Mouse (Mus musculus): ENCODE data around the gene Prodh2. TPM values are rescaled to one million over a fixed set of nuclear protein-coding genes. Genes with fewer than 3 reads are reported as not detected.

Prodh2 gene
- polyA plus RNA-seq, 1 experiment = not detected

GRCm38 (mm10) chr7:30552102-30553020 lies 58.9 kb downstream of the Prodh2 start, which contains the start of the genes Hspb6 and Proser3:
TSS of gene Hspb6 (plus strand) at chr7:30552178.
TSS of gene Proser3 (minus strand) at chr7:30552299.
- peak; percentile 97 to 99 for DNase-seq
- Histone ChIP-seq H3K4me3 (replicated peaks; ENCODE audit: insufficient read depth, low read depth, low read length) (peak within 1 kb of the TSS; percentile 66), H3K4me1 (ENCODE audit: control insufficient read depth, insufficient read depth, low read length) (peaks cover 3% of the 10 kb centered on the region; the same call in 1 of the 2 replicates), H3K27me3 (ENCODE audit: control insufficient read depth, insufficient read depth, low read length) (no peaks in the 10 kb centered on the region), H3K27ac (ENCODE audit: insufficient read depth, low read length) (peak within 1 kb of the TSS; percentile 97)
- TF ChIP-seq POLR2A (IDR thresholded peaks at IDR 0.05; ENCODE audit: borderline replicate concordance, insufficient read depth, low read length) (peak; percentile 91; the same call in 1 of the 2 replicates), CTCF (IDR thresholded peaks at IDR 0.05; ENCODE audit: borderline replicate concordance, insufficient read depth, low read depth, low read length) (peak; percentile 10; the same call in 1 of the 2 replicates)
- WGBS = under 1% methylated on average over 44 of the region's 44 CpGs

DNA sequence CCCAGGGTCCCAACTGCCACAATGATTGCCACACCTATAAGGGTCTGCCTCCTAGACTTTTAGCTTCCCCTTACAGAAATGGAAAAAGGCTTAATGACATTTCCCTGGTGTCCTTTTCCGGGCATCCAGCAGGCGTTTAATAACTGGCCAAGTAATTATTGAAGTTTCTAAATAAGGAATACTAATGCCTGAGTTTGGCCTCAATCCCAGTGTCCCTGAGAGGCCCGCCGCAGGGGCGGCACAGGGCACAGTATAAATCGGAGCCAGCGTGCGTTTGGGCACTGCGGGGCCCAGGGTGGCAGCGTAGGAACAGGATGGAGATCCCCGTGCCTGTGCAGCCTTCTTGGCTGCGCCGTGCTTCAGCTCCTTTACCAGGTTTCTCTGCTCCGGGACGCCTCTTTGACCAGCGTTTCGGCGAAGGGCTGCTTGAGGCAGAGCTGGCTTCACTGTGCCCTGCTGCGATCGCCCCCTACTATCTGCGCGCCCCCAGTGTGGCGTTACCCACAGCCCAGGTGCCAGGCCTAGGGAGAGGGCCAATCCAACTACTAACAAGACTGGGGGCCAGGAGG lies 59.7 kb downstream of the Prodh2 start:
- no peaks in the 10 kb centered on the region for H3K27me3 ChIP-seq (ENCODE audit: control insufficient read depth, insufficient read depth, low read length)
- TF ChIP-seq CTCF (IDR thresholded peaks at IDR 0.05; ENCODE audit: borderline replicate concordance, insufficient read depth, low read depth, low read length) (no peak), POLR2A (IDR thresholded peaks at IDR 0.05; ENCODE audit: borderline replicate concordance, insufficient read depth, low read length) (no peak)
- under 1% methylated on average over 23 of the region's 23 CpGs for WGBS
- H3K4me3 ChIP-seq (replicated peaks; ENCODE audit: insufficient read depth, low read depth, low read length) = peak overlapping the region; percentile 66
- peak overlapping the region; percentile 97 for H3K27ac ChIP-seq (ENCODE audit: insufficient read depth, low read length)
- H3K4me1 ChIP-seq (ENCODE audit: control insufficient read depth, insufficient read depth, low read length) = peaks cover 3% of the 10 kb centered on the region
- DNase-seq = peak; percentile 75 to 82

DNA sequence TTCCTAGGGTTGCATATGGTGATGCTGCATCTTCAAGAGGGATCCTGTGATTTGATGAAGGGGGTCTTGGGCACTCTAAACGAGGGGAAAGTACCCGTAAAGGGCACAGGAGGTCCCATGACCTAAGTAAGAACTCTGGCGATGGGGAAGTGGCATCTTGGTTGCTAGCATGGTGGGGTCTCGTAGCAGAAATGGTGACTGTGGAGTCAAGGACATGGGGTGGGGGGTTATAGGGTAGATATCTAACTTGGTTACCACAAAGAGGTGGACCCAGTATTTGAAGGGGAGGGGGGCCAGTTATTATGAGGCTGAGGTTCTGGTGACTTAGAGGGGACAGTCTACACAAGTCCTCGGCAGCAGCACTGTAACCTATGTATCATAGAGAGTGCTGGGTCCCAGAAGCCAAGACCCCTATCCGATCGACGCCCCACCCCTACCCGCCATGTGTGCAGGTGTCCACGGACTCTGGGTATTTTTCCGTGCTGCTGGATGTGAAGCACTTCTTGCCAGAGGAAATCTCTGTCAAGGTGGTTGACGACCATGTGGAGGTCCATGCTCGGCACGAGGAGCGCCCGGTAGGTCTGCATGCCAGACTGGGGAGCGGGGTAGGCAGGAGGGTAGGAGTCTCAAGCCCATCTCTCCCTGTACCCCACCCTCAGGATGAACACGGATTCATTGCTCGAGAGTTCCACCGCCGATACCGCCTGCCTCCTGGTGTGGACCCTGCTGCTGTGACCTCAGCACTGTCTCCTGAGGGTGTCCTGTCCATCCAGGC lies 60.6 kb downstream of the Prodh2 start:
- peaks cover 3% of the 10 kb centered on the region for H3K4me1 ChIP-seq (ENCODE audit: control insufficient read depth, insufficient read depth, low read length)
- H3K4me3 ChIP-seq (replicated peaks; ENCODE audit: insufficient read depth, low read depth, low read length) = no peak overlapping the region
- WGBS = 78% methylated on average over 22 of the region's 22 CpGs
- DNase-seq = peak in 1 of 2 experiments; percentile 38
- no peaks in the 10 kb centered on the region for H3K27me3 ChIP-seq (ENCODE audit: control insufficient read depth, insufficient read depth, low read length)
- TF ChIP-seq POLR2A (IDR thresholded peaks at IDR 0.05; ENCODE audit: borderline replicate concordance, insufficient read depth, low read length) = no peak
- TF ChIP-seq CTCF (IDR thresholded peaks at IDR 0.05; ENCODE audit: borderline replicate concordance, insufficient read depth, low read depth, low read length) = no peak
- peak overlapping the region; percentile 26; the same call in 1 of the 2 replicates for H3K27ac ChIP-seq (ENCODE audit: insufficient read depth, low read length)

- Histone ChIP-seq H3K27ac (ENCODE audit: insufficient read depth, low read length) (no peak overlapping the region), H3K27me3 (ENCODE audit: control insufficient read depth, insufficient read depth, low read length) (no peaks in the 10 kb centered on the region), H3K4me3 (replicated peaks; ENCODE audit: insufficient read depth, low read depth, low read length) (no peak overlapping the region), H3K4me1 (ENCODE audit: control insufficient read depth, insufficient read depth, low read length) (peaks cover 3% of the 10 kb centered on the region)
- peak in 1 of 2 experiments; percentile 21 for DNase-seq
- 85% methylated on average over 18 of the region's 18 CpGs for WGBS
- TF ChIP-seq POLR2A (IDR thresholded peaks at IDR 0.05; ENCODE audit: borderline replicate concordance, insufficient read depth, low read length) (no peak), CTCF (IDR thresholded peaks at IDR 0.05; ENCODE audit: borderline replicate concordance, insufficient read depth, low read depth, low read length) (no peak)
These were observed 63.6 kb downstream of the Prodh2 start for GRCm38 (mm10) chr7:30556894-30557536.

DNA sequence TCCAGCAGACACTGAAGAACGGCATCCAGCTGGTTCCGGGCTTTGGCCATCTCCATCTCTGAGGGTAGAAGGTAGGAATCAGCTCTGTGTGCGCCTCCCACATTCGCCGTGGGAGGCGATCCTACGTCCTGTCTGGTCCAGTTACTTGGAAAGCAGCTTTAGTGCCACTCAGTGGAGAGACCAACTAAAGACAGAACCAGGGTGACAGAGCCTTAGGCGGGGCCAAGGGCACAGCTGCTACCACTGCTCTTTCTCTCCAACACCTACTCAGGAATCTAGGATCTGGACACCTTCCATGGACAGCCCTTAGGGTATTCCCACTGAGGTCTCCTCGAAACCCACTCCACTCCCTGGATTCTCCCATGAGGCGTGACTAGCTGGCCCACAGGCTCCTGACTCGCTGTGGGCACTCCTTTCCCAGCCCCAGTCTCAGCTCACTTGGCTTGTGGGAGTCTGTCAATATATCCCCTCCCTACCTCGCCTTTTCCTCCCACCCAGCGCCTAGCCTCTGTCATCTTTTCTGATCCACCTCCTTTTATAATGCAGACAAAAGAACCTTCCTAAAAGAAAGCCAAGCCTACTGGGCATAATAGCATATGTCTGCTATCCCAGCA lies 64.6 kb downstream of the Prodh2 start:
- Histone ChIP-seq H3K4me3 (replicated peaks; ENCODE audit: insufficient read depth, low read depth, low read length) (no peak overlapping the region), H3K4me1 (ENCODE audit: control insufficient read depth, insufficient read depth, low read length) (peaks cover 3% of the 10 kb centered on the region), H3K27me3 (ENCODE audit: control insufficient read depth, insufficient read depth, low read length) (no peaks in the 10 kb centered on the region), H3K27ac (ENCODE audit: insufficient read depth, low read length) (no peak overlapping the region)
- no peak for DNase-seq
- no peak for TF ChIP-seq CTCF (IDR thresholded peaks at IDR 0.05; ENCODE audit: borderline replicate concordance, insufficient read depth, low read depth, low read length)
- TF ChIP-seq POLR2A (IDR thresholded peaks at IDR 0.05; ENCODE audit: borderline replicate concordance, insufficient read depth, low read length) = no peak
- WGBS = 81% methylated on average over 13 of the region's 13 CpGs

DNA sequence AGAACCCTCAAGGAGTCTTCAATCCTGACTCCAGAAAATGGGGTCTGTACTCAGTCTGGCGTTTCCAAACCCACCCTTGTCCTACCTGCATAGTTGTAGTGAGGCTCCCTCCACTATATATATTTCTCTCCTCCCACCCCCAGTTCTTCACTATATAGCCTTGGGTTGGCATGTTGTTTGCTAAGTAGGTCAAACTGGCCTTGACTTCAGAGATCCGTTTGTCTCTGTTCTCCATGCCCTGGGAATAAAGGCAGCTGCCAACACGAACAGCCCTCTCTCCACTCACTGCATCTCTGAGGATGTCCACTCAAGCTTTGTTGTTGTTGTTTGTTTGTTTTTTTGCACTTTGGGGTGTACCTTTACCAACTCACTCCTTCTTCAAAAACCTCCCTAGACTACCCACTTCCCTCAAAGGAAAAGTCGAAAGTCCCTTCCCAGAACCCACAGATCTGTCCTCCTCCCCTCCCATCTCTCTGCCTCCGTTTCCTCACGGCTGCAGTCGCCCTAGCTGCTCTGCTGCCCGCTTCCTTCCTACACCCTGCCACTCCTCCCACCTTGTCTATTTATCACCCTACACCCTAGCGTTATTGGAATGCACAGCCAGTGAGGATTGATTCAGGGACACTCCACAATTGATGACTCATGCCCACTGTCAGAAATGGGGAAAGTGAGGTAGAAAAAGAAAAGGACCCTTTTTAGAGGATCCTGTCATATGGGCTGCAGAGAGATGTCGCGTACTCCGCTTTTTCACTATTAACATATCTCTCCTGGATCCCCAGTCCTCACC lies 65.4 kb downstream of the Prodh2 start:
- Histone ChIP-seq H3K27me3 (ENCODE audit: control insufficient read depth, insufficient read depth, low read length) (no peaks in the 10 kb centered on the region), H3K27ac (ENCODE audit: insufficient read depth, low read length) (peak overlapping the region; percentile 58; the same call in 1 of the 2 replicates), H3K4me3 (replicated peaks; ENCODE audit: insufficient read depth, low read depth, low read length) (peak overlapping the region; percentile 95), H3K4me1 (ENCODE audit: control insufficient read depth, insufficient read depth, low read length) (peaks cover under 1% of the 10 kb centered on the region)
- no peak for DNase-seq
- TF ChIP-seq CTCF (IDR thresholded peaks at IDR 0.05; ENCODE audit: borderline replicate concordance, insufficient read depth, low read depth, low read length) = no peak
- TF ChIP-seq POLR2A (IDR thresholded peaks at IDR 0.05; ENCODE audit: borderline replicate concordance, insufficient read depth, low read length) = no peak
- 7% methylated on average over 12 of the region's 12 CpGs for WGBS

Data from cerebellum, adult 2 months (tissue).